Comparison of ENCODE assay signal across 27 mouse cellular contexts in the genomic region with DNA sequence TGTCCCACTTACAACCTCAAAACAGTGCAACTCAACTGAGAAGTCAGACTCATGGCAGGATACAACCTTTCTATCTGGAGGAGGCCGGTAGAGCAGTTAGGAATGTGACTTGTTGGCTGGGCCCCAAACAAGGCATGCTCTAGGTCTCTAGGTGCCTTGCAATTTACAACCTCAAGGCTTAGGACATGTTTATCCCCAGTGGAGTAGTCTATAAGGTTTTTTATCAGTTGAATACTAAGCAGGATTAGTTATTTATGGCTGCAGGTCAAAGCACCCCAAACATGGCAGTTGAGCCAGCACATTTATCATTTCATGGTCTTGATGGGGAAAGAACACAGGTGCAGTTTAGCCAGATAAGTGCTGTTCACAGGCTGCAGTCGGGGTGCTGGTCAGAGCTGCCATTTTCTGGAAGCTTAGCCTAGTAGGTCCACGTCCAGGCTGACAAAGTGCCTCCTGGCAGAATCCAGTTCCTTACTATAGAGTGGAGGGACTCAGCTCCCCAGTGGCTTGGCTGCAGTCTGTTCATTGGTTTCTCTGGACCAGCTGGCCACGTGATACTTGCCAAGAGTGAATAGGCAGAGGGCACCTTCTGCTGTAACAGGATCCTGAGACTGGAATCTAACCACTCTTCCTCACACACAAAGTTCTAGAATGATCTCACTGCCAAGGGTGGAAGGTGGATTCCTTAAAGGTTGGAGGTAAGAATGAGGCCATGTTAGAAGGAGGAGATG.
DNase-seq lines count a peak whose midpoint lies in the region; ATAC-seq and TF ChIP-seq lines count a peak whose summit lies in the region.
"Had no signal": no experiment of that assay in that cellular context is flagged by ENCODE, and none has a peak within 500 bp of the region (broad histone marks: within the 10 kb centered on the region; RNA-seq: fewer than 3 reads in every experiment).

No protein-coding gene starts in this region.

- no peaks in the 10 kb centered on the region for H3K9me3 ChIP-seq in forebrain, embryonic 12.5 days
- H3K9me3 ChIP-seq in forebrain, embryonic 15.5 days, result no peaks in the 10 kb centered on the region
- H3K9me3 ChIP-seq in midbrain, postnatal 0 days (ENCODE audit: low read length), result no peaks in the 10 kb centered on the region
- H3K9me3 ChIP-seq in midbrain, embryonic 10.5 days (replicated peaks), result no peaks in the 10 kb centered on the region
- no peaks in the 10 kb centered on the region for H3K9me3 ChIP-seq in stomach, embryonic 16.5 days (replicated peaks; ENCODE audit: control insufficient read depth, low read length)
- H3K9me3 ChIP-seq: embryonic facial prominence, embryonic 13.5 days; forebrain, embryonic 13.5 days; G1E; heart, embryonic 15.5 days; hindbrain, embryonic 15.5 days; limb, embryonic 12.5 days; neural tube, embryonic 13.5 days had no signal

- no peak overlapping the region for H3K4me2 ChIP-seq in forebrain, embryonic 12.5 days
- H3K4me2 ChIP-seq in forebrain, embryonic 15.5 days (replicated peaks), result no peak overlapping the region
- no peak overlapping the region for H3K4me2 ChIP-seq in midbrain, postnatal 0 days (ENCODE audit: low read depth, low read length, poor library complexity, severe bottlenecking)
- no peak overlapping the region for H3K4me2 ChIP-seq in stomach, embryonic 16.5 days (ENCODE audit: low read depth, low read length)
- H3K4me2 ChIP-seq: embryonic facial prominence, embryonic 13.5 days; forebrain, embryonic 13.5 days; heart, embryonic 15.5 days; hindbrain, embryonic 15.5 days; limb, embryonic 12.5 days; liver, embryonic 11.5 days; neural tube, embryonic 13.5 days had no signal

- ATAC-seq in forebrain, embryonic 12.5 days (ENCODE audit: low FRiP score), result no peak
- no peak for ATAC-seq in forebrain, embryonic 15.5 days (replicated peaks)
- ATAC-seq in midbrain, postnatal 0 days (ENCODE audit: low FRiP score), result no peak
- 0 out of 2 replicates have a peak, but pooled peaks have one; percentile 37 for ATAC-seq in stomach, embryonic 16.5 days (ENCODE audit: insufficient read depth, low FRiP score)
- ATAC-seq: forebrain, embryonic 13.5 days; liver, postnatal 0 days; lung, postnatal 0 days; Patski had no signal

- no peak for TF ChIP-seq CTCF in midbrain, postnatal 0 days (IDR thresholded peaks at IDR 0.05)

- H3K27ac ChIP-seq in forebrain, embryonic 12.5 days, result 0 out of 2 replicates have a peak overlapping the region, but pooled peaks have one; percentile 42
- no peak overlapping the region for H3K27ac ChIP-seq in forebrain, embryonic 15.5 days (replicated peaks)
- no peak overlapping the region for H3K27ac ChIP-seq in midbrain, postnatal 0 days (ENCODE audit: low read depth, low read length)
- H3K27ac ChIP-seq in midbrain, embryonic 10.5 days (replicated peaks), result no peak overlapping the region
- no peak overlapping the region for H3K27ac ChIP-seq in stomach, embryonic 16.5 days (ENCODE audit: low read length)
- H3K27ac ChIP-seq: embryonic facial prominence, embryonic 13.5 days; forebrain, embryonic 13.5 days; heart, embryonic 15.5 days; hindbrain, embryonic 15.5 days; kidney, postnatal 0 days; layer of hippocampus, adult 2 months; limb, embryonic 12.5 days; macrophage; neural tube, embryonic 13.5 days had no signal

- H3K27me3 ChIP-seq in forebrain, embryonic 12.5 days, result no peaks in the 10 kb centered on the region
- H3K27me3 ChIP-seq in forebrain, embryonic 15.5 days, result no peaks in the 10 kb centered on the region
- no peaks in the 10 kb centered on the region for H3K27me3 ChIP-seq in midbrain, postnatal 0 days (ENCODE audit: insufficient read depth, low read length)
- peaks cover 5% of the 10 kb centered on the region; the same call in 1 of the 2 replicates for H3K27me3 ChIP-seq in midbrain, embryonic 10.5 days (ENCODE audit: low read depth, poor library complexity, severe bottlenecking)
- no peaks in the 10 kb centered on the region for H3K27me3 ChIP-seq in stomach, embryonic 16.5 days (ENCODE audit: control insufficient read depth, insufficient read depth, low read length)
- H3K27me3 ChIP-seq: CH12.LX; embryonic facial prominence, embryonic 13.5 days; forebrain, embryonic 13.5 days; heart, embryonic 15.5 days; hindbrain, embryonic 15.5 days; limb, embryonic 12.5 days; neural tube, embryonic 13.5 days had no signal

- 83% methylated on average over 4 of the region's 4 CpGs for WGBS in forebrain, embryonic 12.5 days
- 82% methylated on average over 4 of the region's 4 CpGs for WGBS in forebrain, embryonic 15.5 days
- whole genome bisulfite sequencing in midbrain, postnatal 0 days, result 80% methylated on average over 4 of the region's 4 CpGs
- 78% methylated on average over 4 of the region's 4 CpGs for WGBS in midbrain, embryonic 10.5 days
- 63% methylated on average over 4 of the region's 4 CpGs for WGBS in stomach, embryonic 16.5 days

- peaks cover 13% of the 10 kb centered on the region for H3K4me1 ChIP-seq in forebrain, embryonic 12.5 days
- no peaks in the 10 kb centered on the region for H3K4me1 ChIP-seq in forebrain, embryonic 15.5 days
- no peaks in the 10 kb centered on the region for H3K4me1 ChIP-seq in midbrain, postnatal 0 days (ENCODE audit: insufficient read depth, low read length)
- peaks cover 12% of the 10 kb centered on the region for H3K4me1 ChIP-seq in midbrain, embryonic 10.5 days
- H3K4me1 ChIP-seq in stomach, embryonic 16.5 days (ENCODE audit: control insufficient read depth, insufficient read depth, low read length), result no peaks in the 10 kb centered on the region
- H3K4me1 ChIP-seq: embryonic facial prominence, embryonic 13.5 days; hindbrain, embryonic 15.5 days had no signal

- H3K4me3 ChIP-seq in forebrain, embryonic 12.5 days (replicated peaks), result no peak overlapping the region
- no peak overlapping the region for H3K4me3 ChIP-seq in forebrain, embryonic 15.5 days
- no peak overlapping the region for H3K4me3 ChIP-seq in midbrain, postnatal 0 days (ENCODE audit: low read depth, low read length)
- H3K4me3 ChIP-seq in midbrain, embryonic 10.5 days, result no peak overlapping the region
- H3K4me3 ChIP-seq in stomach, embryonic 16.5 days (replicated peaks; ENCODE audit: low read length), result no peak overlapping the region
- H3K4me3 ChIP-seq: embryonic facial prominence, embryonic 13.5 days; erythroblast, embryonic 14.5 days; forebrain, embryonic 13.5 days; heart, embryonic 15.5 days; hindbrain, embryonic 15.5 days; layer of hippocampus, adult 2 months; limb, embryonic 12.5 days; neural tube, embryonic 13.5 days had no signal

- DNase-seq in kidney, adult 9 months, result peak; percentile 8
- DNase-seq in kidney, adult 11 months, result no peak
- peak; percentile 29 for DNase-seq in midbrain, postnatal 0 days (ENCODE audit: low spot score)
- DNase-seq in midbrain, embryonic 10.5 days (ENCODE audit: low spot score), result no peak
- DNase-seq: B cell, adult 2 months; cerebellum, adult 9-11 months; heart, postnatal 36 days; liver, postnatal 0 days; thymus, adult 2 months had no signal

- H3K36me3 ChIP-seq in forebrain, embryonic 12.5 days (replicated peaks), result no peaks in the 10 kb centered on the region
- H3K36me3 ChIP-seq in forebrain, embryonic 15.5 days, result no peaks in the 10 kb centered on the region
- no peaks in the 10 kb centered on the region for H3K36me3 ChIP-seq in midbrain, postnatal 0 days (ENCODE audit: insufficient read depth, low read length)
- no peaks in the 10 kb centered on the region for H3K36me3 ChIP-seq in midbrain, embryonic 10.5 days
- H3K36me3 ChIP-seq in stomach, embryonic 16.5 days (ENCODE audit: control insufficient read depth, insufficient read depth, low read length), result no peaks in the 10 kb centered on the region
- H3K36me3 ChIP-seq: embryonic facial prominence, embryonic 13.5 days; G1E; heart, embryonic 15.5 days; hindbrain, embryonic 15.5 days; limb, embryonic 12.5 days; neural tube, embryonic 13.5 days had no signal

- no peak overlapping the region for H3K9ac ChIP-seq in forebrain, embryonic 12.5 days
- H3K9ac ChIP-seq in forebrain, embryonic 15.5 days (replicated peaks), result no peak overlapping the region
- H3K9ac ChIP-seq in midbrain, postnatal 0 days (replicated peaks; ENCODE audit: low read length, poor library complexity, severe bottlenecking), result no peak overlapping the region
- no peak overlapping the region for H3K9ac ChIP-seq in stomach, embryonic 16.5 days (ENCODE audit: low read length)
- H3K9ac ChIP-seq: embryonic facial prominence, embryonic 13.5 days; forebrain, embryonic 13.5 days; heart, embryonic 15.5 days; hindbrain, embryonic 15.5 days; limb, embryonic 12.5 days; liver, postnatal 0 days; neural tube, embryonic 13.5 days had no signal

Comparison
In these comparisons a context has a peak if more than half of its experiments do, and no peak if none do; other contexts are left out.
1. DNase-seq: peak in kidney, adult 9 months (single experiment) and midbrain, postnatal 0 days (single experiment); none in kidney, adult 11 months (single experiment) and midbrain, embryonic 10.5 days (single experiment).